In the genomic region with DNA sequence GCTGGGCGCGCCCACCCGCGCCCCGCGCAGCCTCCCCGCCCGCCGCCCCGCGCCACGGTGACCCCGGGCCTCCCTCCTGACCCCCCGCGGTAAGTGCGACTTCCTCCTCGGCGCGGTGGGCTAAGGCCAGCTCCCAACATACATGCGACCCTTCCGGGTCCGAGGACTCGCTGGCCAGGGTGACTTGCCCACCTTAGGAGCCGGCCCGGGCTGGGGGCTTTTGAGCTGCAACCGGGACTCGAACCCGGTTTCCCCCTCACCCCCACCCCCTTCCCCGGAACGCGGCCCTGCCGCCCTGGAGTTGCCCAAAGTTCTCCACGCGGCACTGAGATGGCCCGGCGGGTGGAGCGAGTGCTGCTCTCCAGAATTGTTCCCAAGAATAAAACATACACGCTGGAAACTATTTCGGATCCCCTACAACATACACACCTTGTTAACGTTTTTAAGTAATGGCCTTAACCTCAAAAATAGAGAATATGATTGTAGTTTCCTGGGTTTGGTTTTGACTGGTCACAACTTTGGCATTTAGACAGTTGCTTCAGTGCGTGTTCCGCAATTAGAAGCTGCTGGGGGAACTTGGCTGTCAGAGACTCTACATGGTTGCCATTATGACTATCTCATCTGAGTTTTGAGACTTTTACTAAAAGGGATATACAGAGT, we compare ENCODE assay signal across 8 mouse cellular contexts. TPM values are rescaled to one million over a fixed set of nuclear protein-coding genes. Genes with fewer than 3 reads are reported as not detected.
DNase-seq lines count a peak whose midpoint lies in the region; ATAC-seq and TF ChIP-seq lines count a peak whose summit lies in the region.

No protein-coding gene starts in this region.

- peaks cover 0 to 4% of the 10 kb centered on the region in 2 experiments for H3K36me3 ChIP-seq in CH12.LX (replicated peaks in 1 of 2; ENCODE audit: control insufficient read depth in 1 of 2, insufficient read depth in 1 of 2, low read length in 1 of 2)
- H3K36me3 ChIP-seq in embryonic facial prominence, embryonic 14.5 days (ENCODE audit: control insufficient read depth, insufficient read depth, low read length) = no peaks in the 10 kb centered on the region
- H3K36me3 ChIP-seq in heart, embryonic 16.5 days (ENCODE audit: control insufficient read depth, insufficient read depth) = no peaks in the 10 kb centered on the region
- no peaks in the 10 kb centered on the region for H3K36me3 ChIP-seq in stomach, embryonic 14.5 days (ENCODE audit: control insufficient read depth, insufficient read depth, low read length)

- TF ChIP-seq POLR2A in CH12.LX (IDR thresholded peaks at IDR 0.05; ENCODE audit: low read depth, low read length) = no peak

- no peak overlapping the region for H3K27ac ChIP-seq in CH12.LX (ENCODE audit: insufficient read depth, low read depth)
- peak overlapping the region; percentile 83 for H3K27ac ChIP-seq in embryonic facial prominence, embryonic 14.5 days (replicated peaks; ENCODE audit: low read depth, low read length)
- H3K27ac ChIP-seq in heart, embryonic 16.5 days (ENCODE audit: low read length) = peak overlapping the region; percentile 87
- peak overlapping the region; percentile 53; the same call in 1 of the 2 replicates for H3K27ac ChIP-seq in stomach, embryonic 14.5 days (ENCODE audit: low read length)

- peaks cover 6 to 32% of the 10 kb centered on the region in 2 experiments for H3K4me1 ChIP-seq in CH12.LX (ENCODE audit: control insufficient read depth in 1 of 2, insufficient read depth in 2 of 2)
- H3K4me1 ChIP-seq in embryonic facial prominence, embryonic 14.5 days (ENCODE audit: control insufficient read depth, insufficient read depth, low read length) = no peaks in the 10 kb centered on the region; the same call in none of the 2 replicates
- H3K4me1 ChIP-seq in heart, embryonic 16.5 days (ENCODE audit: control insufficient read depth, insufficient read depth, low read length) = peaks cover 11% of the 10 kb centered on the region
- H3K4me1 ChIP-seq in stomach, embryonic 14.5 days (ENCODE audit: control insufficient read depth, insufficient read depth, low read length) = no peaks in the 10 kb centered on the region

- no peak for TF ChIP-seq CTCF in CH12.LX (conservative IDR thresholded peaks at IDR 0.05 in 1 of 2, IDR thresholded peaks at IDR 0.05 in 1 of 2; ENCODE audit: low read depth in 2 of 2, low read length in 2 of 2)

- in situ Hi-C loops in CH12.LX (cut with MboI; ENCODE audit: low pct_ligation_motif_present, low pct_unique_long_range_greater_than_20kb, low sequenced_read_pairs) = no loop called here

- TF ChIP-seq EP300 in CH12.LX (IDR thresholded peaks at IDR 0.05; ENCODE audit: low read length) = peak; percentile 8; the same call in 1 of the 2 replicates

- H3K9me3 ChIP-seq in CH12.LX (replicated peaks; ENCODE audit: low read length) = no peaks in the 10 kb centered on the region
- H3K9me3 ChIP-seq in embryonic facial prominence, embryonic 14.5 days (ENCODE audit: control insufficient read depth, low read length) = no peaks in the 10 kb centered on the region
- no peaks in the 10 kb centered on the region for H3K9me3 ChIP-seq in heart, embryonic 16.5 days (replicated peaks; ENCODE audit: control insufficient read depth, low read length)
- H3K9me3 ChIP-seq in stomach, embryonic 14.5 days (ENCODE audit: control insufficient read depth, low read depth, low read length) = no peaks in the 10 kb centered on the region

- H3K27me3 ChIP-seq in CH12.LX (replicated peaks) = no peaks in the 10 kb centered on the region
- no peaks in the 10 kb centered on the region for H3K27me3 ChIP-seq in embryonic facial prominence, embryonic 14.5 days (replicated peaks; ENCODE audit: control insufficient read depth, insufficient read depth, low read length)
- H3K27me3 ChIP-seq in heart, embryonic 16.5 days (ENCODE audit: control insufficient read depth, insufficient read depth, low read length) = no peaks in the 10 kb centered on the region
- no peaks in the 10 kb centered on the region for H3K27me3 ChIP-seq in stomach, embryonic 14.5 days (ENCODE audit: control insufficient read depth, insufficient read depth, low read length)

- DNase-seq in CH12.LX (ENCODE audit: extremely low read depth) (peak; percentile 52), R1 (ENCODE audit: low read depth, low spot score) (peak; percentile 52)
- DNase-seq in embryonic facial prominence, embryonic 14.5 days (ENCODE audit: low spot score) = no peak
- DNase-seq in kidney, postnatal 4 days = peak; percentile 54 to 65
- DNase-seq in mesoderm, embryonic 11.5 days (ENCODE audit: low read depth, low spot score) = peak; percentile 22
- DNase-seq in layer of hippocampus, adult 11-12 months (ENCODE audit: low spot score) = no peak

- dilution Hi-C loops in CH12.LX (cut with MboI; ENCODE audit: extremely low pct_ligation_motif_present, extremely low pct_unique_long_range_greater_than_20kb, low sequenced_read_pairs) = no loop called here

- H3K4me3 ChIP-seq in CH12.LX (replicated peaks in 1 of 3; ENCODE audit: low read depth in 2 of 3, low read length in 2 of 3, poor library complexity in 1 of 3) = peak overlapping the region; percentile 64 to 96 (median 82)
- peak overlapping the region; percentile 80 for H3K4me3 ChIP-seq in embryonic facial prominence, embryonic 14.5 days (ENCODE audit: low read depth, low read length)
- peak overlapping the region; percentile 91 for H3K4me3 ChIP-seq in heart, embryonic 16.5 days (ENCODE audit: low read length)
- H3K4me3 ChIP-seq in stomach, embryonic 14.5 days (ENCODE audit: low read depth, low read length) = peak overlapping the region; percentile 68

- ATAC-seq in embryonic facial prominence, embryonic 14.5 days (ENCODE audit: low read depth) = peak; percentile 10; the same call in 1 of the 2 replicates
- peak; percentile 22 for ATAC-seq in heart, embryonic 16.5 days (replicated peaks; ENCODE audit: extremely low read depth, insufficient read depth, low FRiP score)
- ATAC-seq in stomach, embryonic 14.5 days (ENCODE audit: insufficient number of reproducible peaks, insufficient read depth, low FRiP score, low read depth) = peak; percentile 59

- peaks cover 3% of the 10 kb centered on the region; the same call in 1 of the 2 replicates for H3K79me2 ChIP-seq in CH12.LX (replicated peaks; ENCODE audit: control insufficient read depth, extremely low read depth, insufficient read depth, poor library complexity, severe bottlenecking)

- no peak for TF ChIP-seq RAD21 in CH12.LX (IDR thresholded peaks at IDR 0.05; ENCODE audit: low read depth, low read length)

- H3K4me2 ChIP-seq in CH12.LX (ENCODE audit: insufficient read depth, low read depth, poor library complexity, severe bottlenecking) = peak overlapping the region; percentile 74
- peak overlapping the region; percentile 83 for H3K4me2 ChIP-seq in embryonic facial prominence, embryonic 14.5 days (ENCODE audit: low read depth, low read length)
- peak overlapping the region; percentile 88 for H3K4me2 ChIP-seq in heart, embryonic 16.5 days (ENCODE audit: low read depth, low read length)
- peak overlapping the region; percentile 60 for H3K4me2 ChIP-seq in stomach, embryonic 14.5 days (replicated peaks; ENCODE audit: low read depth, low read length)

- WGBS in embryonic facial prominence, embryonic 14.5 days = 4% methylated on average over 24 of the region's 42 CpGs
- WGBS in heart, embryonic 16.5 days = 1% methylated on average over 42 of the region's 42 CpGs
- 4% methylated on average over 28 of the region's 42 CpGs for WGBS in stomach, embryonic 14.5 days

- peak overlapping the region; percentile 95 for H3K9ac ChIP-seq in CH12.LX (ENCODE audit: insufficient read depth, low read depth)
- H3K9ac ChIP-seq in embryonic facial prominence, embryonic 14.5 days (ENCODE audit: low read depth, low read length) = peak overlapping the region; percentile 92
- H3K9ac ChIP-seq in heart, embryonic 16.5 days (ENCODE audit: low read length) = peak overlapping the region; percentile 91
- H3K9ac ChIP-seq in stomach, embryonic 14.5 days (replicated peaks; ENCODE audit: low read depth, low read length) = peak overlapping the region; percentile 69

TF ChIP-seq in CH12.LX, 34 proteins besides CTCF, POLR2A, EP300 and RAD21 (continues in another document):
- TF ChIP-seq SIN3A (IDR thresholded peaks at IDR 0.05; ENCODE audit: low read length) (peak; percentile 43; the same call in 1 of the 2 replicates), JUND (conservative IDR thresholded peaks at IDR 0.05; ENCODE audit: low read depth, low read length) (peak; percentile 49; the same call in 1 of the 2 replicates), BHLHE40 (IDR thresholded peaks at IDR 0.05; ENCODE audit: low read depth, low read length) (0 out of 2 replicates have a peak, but pooled peaks have one; percentile 21), MAFK (IDR thresholded peaks at IDR 0.05; ENCODE audit: insufficient replicate concordance, low read length) (no peak), RCOR1 (conservative IDR thresholded peaks at IDR 0.05; ENCODE audit: low read depth, low read length) (no peak), HCFC1 (IDR thresholded peaks at IDR 0.05; ENCODE audit: low read depth, low read length) (0 out of 2 replicates have a peak, but pooled peaks have one; percentile 21), ZNF384 (IDR thresholded peaks at IDR 0.05; ENCODE audit: low read depth, low read length) (no peak), CHD1 (IDR thresholded peaks at IDR 0.05; ENCODE audit: low read depth, low read length) (0 out of 2 replicates have a peak, but pooled peaks have one; percentile 55), IRF4 (IDR thresholded peaks at IDR 0.05; ENCODE audit: low read depth, low read length) (peak; percentile 59; the same call in 1 of the 2 replicates), MYC (IDR thresholded peaks at IDR 0.05; ENCODE audit: low read depth, low read length) (0 out of 2 replicates have a peak, but pooled peaks have one; percentile 28), MAX (IDR thresholded peaks at IDR 0.05; ENCODE audit: low read length) (peak; percentile 43; the same call in 1 of the 2 replicates)

RNA-seq across cellular contexts. Expression of a gene that starts 0.6 kb away (rescaled TPM):
- 15.7 and 20.6 TPM in 2 replicates for total RNA-seq in CH12.LX (2012; rRNA removed)
- 22.6 and 23.2 TPM in 2 replicates for total RNA-seq in CH12.LX (2014; rRNA removed)
- polyA plus RNA-seq in CH12.LX (2012; ENCODE audit: insufficient read length, low read depth) = 27.2 and 31.7 TPM in 2 replicates
- polyA plus RNA-seq in embryonic facial prominence, embryonic 14.5 days (2014; fragmentation: Nextera tagmentation; extraction: Ambion mirVana) = 25.0 and 26.3 TPM in 2 replicates
- polyA plus RNA-seq in heart, embryonic 16.5 days (2015; fragmentation: Nextera tagmentation; extraction: Ambion mirVana) = 10.2 and 13.7 TPM in 2 replicates
- polyA plus RNA-seq in stomach, embryonic 14.5 days (2014; fragmentation: Nextera tagmentation; extraction: Ambion mirVana) = 16.5 and 20.5 TPM in 2 replicates

RNA-seq across cellular contexts. Expression of a gene that starts 16.0 kb away (rescaled TPM):
- total RNA-seq in CH12.LX (2012; rRNA removed) (7.3 and 9.1 TPM in 2 replicates), CH12.LX (2014; rRNA removed) (15.8 and 15.9 TPM in 2 replicates)
- polyA plus RNA-seq in CH12.LX (2012; ENCODE audit: insufficient read length, low read depth) = 16.6 and 20.8 TPM in 2 replicates
- 0.30 and 0.45 TPM in 2 replicates for polyA plus RNA-seq in embryonic facial prominence, embryonic 14.5 days (2014; fragmentation: Nextera tagmentation; extraction: Ambion mirVana)
- 0.26 and 0.71 TPM in 2 replicates for polyA plus RNA-seq in heart, embryonic 16.5 days (2015; fragmentation: Nextera tagmentation; extraction: Ambion mirVana)
- polyA plus RNA-seq in stomach, embryonic 14.5 days (2014; fragmentation: Nextera tagmentation; extraction: Ambion mirVana) = 0.56 and 0.72 TPM in 2 replicates

Comparison
In these comparisons a context has a peak if more than half of its experiments do, and no peak if none do; other contexts are left out.
1. DNase-seq: peak in CH12.LX (single experiment), R1 (single experiment), kidney, postnatal 4 days (2 of 2) and mesoderm, embryonic 11.5 days (single experiment); none in embryonic facial prominence, embryonic 14.5 days (single experiment) and layer of hippocampus, adult 11-12 months (single experiment).
2. RNA of a gene that starts 16.0 kb away (polyA plus RNA-seq): 16.6 to 20.8 TPM in CH12.LX; 0.56 to 0.72 TPM in stomach, embryonic 14.5 days, 0.26 to 0.71 TPM in heart, embryonic 16.5 days and 0.30 to 0.45 TPM in embryonic facial prominence, embryonic 14.5 days; every median in the first group is over 10 times any median in the second.
3. Peak in every context shown above with its lines, with median percentiles within 50 percentile points of each other: H3K4me2 ChIP-seq, H3K4me3 ChIP-seq, H3K9ac ChIP-seq and ATAC-seq.